In genomic region chr2:101289168-101289567, GRCm38 (mm10) we compare ENCODE assay signal across 8 mouse cellular contexts.
DNase-seq lines count a peak whose midpoint lies in the region; ATAC-seq and TF ChIP-seq lines count a peak whose summit lies in the region.

No protein-coding gene starts in this region.

- TF ChIP-seq CTCF in lung, postnatal 0 days (IDR thresholded peaks at IDR 0.05): peak; percentile 55

- no peaks in the 10 kb centered on the region for H3K36me3 ChIP-seq in lung, postnatal 0 days (ENCODE audit: insufficient read depth, low read length)

- peak; percentile 64; the same call in 1 of the 2 replicates for ATAC-seq in frontal cortex, adult (ENCODE audit: low TSS enrichment)
- ATAC-seq in lung, postnatal 0 days: no peak
- ATAC-seq in common myeloid progenitor, adult 5-6 weeks (replicated peaks; ENCODE audit: low read depth, poor library complexity, severe bottlenecking): peak; percentile 32; the same call in 1 of the 2 replicates

- H3K27ac ChIP-seq in lung, postnatal 0 days (ENCODE audit: low read length): no peak overlapping the region

- no peak overlapping the region for H3K9ac ChIP-seq in lung, postnatal 0 days (replicated peaks; ENCODE audit: low read depth)

- no peak overlapping the region for H3K4me3 ChIP-seq in lung, postnatal 0 days (ENCODE audit: low read depth, low read length)

- no peak for DNase-seq in frontal cortex, postnatal 25 days (ENCODE audit: low spot score in 2 of 2)
- DNase-seq in lung, postnatal 0 days (ENCODE audit: low spot score): no peak
- no peak for DNase-seq in lung, postnatal 14 days
- peak; percentile 66 for DNase-seq in retina, embryonic 14.5 days (ENCODE audit: low spot score)
- no peak for DNase-seq in B cell, adult 2 months
- no peak for DNase-seq in layer of hippocampus, postnatal 14 days (ENCODE audit: low spot score in 2 of 2)

- no peaks in the 10 kb centered on the region for H3K4me1 ChIP-seq in lung, postnatal 0 days (ENCODE audit: insufficient read depth, low read depth, low read length)

- TF ChIP-seq EP300 in lung, postnatal 0 days (IDR thresholded peaks at IDR 0.05): no peak

- H3K9me3 ChIP-seq in lung, postnatal 0 days (ENCODE audit: low read length): no peaks in the 10 kb centered on the region

- WGBS in lung, postnatal 0 days: 25% methylated on average over 2 of the region's 2 CpGs

- no peak overlapping the region for H3K4me2 ChIP-seq in lung, postnatal 0 days (replicated peaks; ENCODE audit: low read depth, low read length)

- H3K27me3 ChIP-seq in lung, postnatal 0 days (replicated peaks; ENCODE audit: insufficient read depth, low read length): no peaks in the 10 kb centered on the region
